Mouse (Mus musculus) stomach, embryonic 14.5 days (tissue): ENCODE measurements at regions not wholly inside any gene's neighbourhood (a gene's known extent, or its start where the extent isn't known, plus 50 kb on each side); places are given as distances from the start of the nearest gene placed in this dataset.

Experiments
- ATAC-seq: fragments of 200-750 bp; cut with Nextera tagmentation; 2 replicates; pipeline ENCODE4 v1.8.0; 2017; ENCODE audit warnings: low read depth, moderate TSS enrichment; ENCODE audit not compliant: insufficient number of reproducible peaks, insufficient read depth, low FRiP score
- H3K27ac ChIP-seq: fragments of 300-500 bp; sonication (generic); 2 replicates; pipeline ENCODE4 v1.5.1; 2014; ENCODE audit warnings: mild to moderate bottlenecking, low read length, moderate library complexity, mixed read lengths
- H3K27me3 ChIP-seq: fragments of 300-500 bp; sonication (generic); 2 replicates; pipeline ENCODE4 v1.6.1; 2014; ENCODE audit warnings: low read length, control low read depth, mixed read lengths; ENCODE audit not compliant: control insufficient read depth, insufficient read depth
- H3K36me3 ChIP-seq: fragments of 300-500 bp; sonication (generic); 2 replicates; pipeline ENCODE4 v1.6.1; 2014; ENCODE audit warnings: mild to moderate bottlenecking, control low read depth, low read length, moderate library complexity, mixed read lengths; ENCODE audit not compliant: control insufficient read depth, insufficient read depth
- H3K4me1 ChIP-seq: fragments of 300-500 bp; sonication (generic); 2 replicates; pipeline ENCODE4 v1.6.1; 2014; ENCODE audit warnings: low read length, control low read depth, mixed read lengths; ENCODE audit not compliant: control insufficient read depth, insufficient read depth
- H3K4me2 ChIP-seq: fragments of 300-500 bp; sonication (generic); replicated peaks from 2 replicates; pipeline ENCODE4 v1.6.1; 2014; ENCODE audit warnings: low read depth, low read length, control low read depth
- H3K4me3 ChIP-seq: fragments of 300-500 bp; sonication (generic); 2 replicates; pipeline ENCODE4 v1.5.1; 2014; ENCODE audit warnings: low read depth, low read length, control low read depth
- H3K9ac ChIP-seq: fragments of 300-500 bp; sonication (generic); replicated peaks from 2 replicates; pipeline ENCODE4 v1.6.1; 2014; ENCODE audit warnings: low read depth, mild to moderate bottlenecking, control low read depth, low read length, moderate library complexity, mixed read lengths
- H3K9me3 ChIP-seq: fragments of 300-500 bp; sonication (generic); 2 replicates; pipeline ENCODE4 v1.6.1; 2016; ENCODE audit warnings: low read depth, low read length, control low read depth; ENCODE audit not compliant: control insufficient read depth
- WGBS: fragments of 180-500 bp; shearing (Covaris S2); extraction: QIAGEN DNeasy Blood & Tissue Kit; methylation state at CpG from one replicate; pipeline ENCODE4 v1.1.7; 2014; 5-methylcytosine and 5-hydroxymethylcytosine counted together

DNA sequence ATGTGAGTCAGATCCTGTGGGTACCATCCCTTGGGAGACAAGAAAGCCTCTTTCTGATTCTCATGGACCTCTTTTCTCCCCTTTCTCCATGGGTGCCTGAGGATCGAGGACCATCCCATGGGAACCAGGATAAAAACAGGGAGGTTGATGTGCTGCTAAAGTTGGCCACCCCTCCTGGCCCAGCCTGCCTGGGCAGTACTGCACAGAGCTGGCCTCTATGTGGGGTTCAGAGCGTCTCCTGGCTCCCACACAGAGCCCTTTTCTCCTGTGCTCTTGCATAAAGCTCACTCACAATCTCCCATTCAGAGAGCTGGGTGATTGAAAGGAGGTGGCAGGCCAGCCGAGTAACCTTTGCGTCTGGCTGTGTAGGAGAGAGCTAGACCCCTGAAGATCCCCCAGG, 122.1 kb downstream of the Zfp36l1 start:
- Histone ChIP-seq H3K36me3 (no peaks in the 10 kb centered on the region), H3K27me3 (no peaks in the 10 kb centered on the region), H3K4me3 (no peak overlapping the region), H3K4me1 (peaks cover 75% of the 10 kb centered on the region), H3K4me2 (no peak overlapping the region), H3K9ac (no peak overlapping the region), H3K27ac (peak overlapping the region; percentile 92), H3K9me3 (no peaks in the 10 kb centered on the region)
- WGBS, result 52% methylated on average over 4 of the region's 4 CpGs
- ATAC-seq, result no peak

DNA sequence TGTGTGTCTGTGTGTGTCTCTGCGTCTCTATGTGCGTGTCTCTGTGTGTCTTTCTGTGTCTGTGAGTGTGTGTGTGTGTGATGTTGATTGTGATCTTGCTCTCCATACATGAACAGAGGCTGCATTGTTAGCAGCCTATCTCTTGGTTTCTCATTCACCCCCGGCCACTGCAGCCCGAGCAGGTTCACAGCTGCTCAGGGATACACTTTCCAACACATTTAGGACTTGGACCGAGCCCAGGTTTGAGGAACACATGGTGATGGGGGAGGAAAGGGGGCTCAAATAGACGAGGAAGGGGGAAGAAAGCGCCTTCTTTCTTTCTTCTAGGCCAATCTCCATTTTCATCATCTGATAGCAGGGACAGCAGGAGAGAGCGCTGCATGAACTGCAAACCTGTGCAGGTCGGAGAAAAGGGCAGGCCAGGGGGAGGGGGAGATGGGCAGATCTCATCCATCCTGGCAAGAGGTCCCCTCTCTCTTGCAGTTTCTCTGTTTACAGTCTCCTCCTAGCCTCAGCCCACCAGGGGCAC, 123.2 kb downstream of the Zfp36l1 start:
- H3K36me3 ChIP-seq, result no peaks in the 10 kb centered on the region
- H3K4me1 ChIP-seq, result peaks cover 78% of the 10 kb centered on the region
- 30% methylated on average over 9 of the region's 9 CpGs for WGBS
- no peak overlapping the region for H3K4me2 ChIP-seq
- H3K9me3 ChIP-seq, result no peaks in the 10 kb centered on the region
- no peak overlapping the region for H3K9ac ChIP-seq
- no peak for ATAC-seq
- H3K27ac ChIP-seq, result peak overlapping the region; percentile 92
- no peak overlapping the region for H3K4me3 ChIP-seq
- H3K27me3 ChIP-seq, result no peaks in the 10 kb centered on the region

DNA sequence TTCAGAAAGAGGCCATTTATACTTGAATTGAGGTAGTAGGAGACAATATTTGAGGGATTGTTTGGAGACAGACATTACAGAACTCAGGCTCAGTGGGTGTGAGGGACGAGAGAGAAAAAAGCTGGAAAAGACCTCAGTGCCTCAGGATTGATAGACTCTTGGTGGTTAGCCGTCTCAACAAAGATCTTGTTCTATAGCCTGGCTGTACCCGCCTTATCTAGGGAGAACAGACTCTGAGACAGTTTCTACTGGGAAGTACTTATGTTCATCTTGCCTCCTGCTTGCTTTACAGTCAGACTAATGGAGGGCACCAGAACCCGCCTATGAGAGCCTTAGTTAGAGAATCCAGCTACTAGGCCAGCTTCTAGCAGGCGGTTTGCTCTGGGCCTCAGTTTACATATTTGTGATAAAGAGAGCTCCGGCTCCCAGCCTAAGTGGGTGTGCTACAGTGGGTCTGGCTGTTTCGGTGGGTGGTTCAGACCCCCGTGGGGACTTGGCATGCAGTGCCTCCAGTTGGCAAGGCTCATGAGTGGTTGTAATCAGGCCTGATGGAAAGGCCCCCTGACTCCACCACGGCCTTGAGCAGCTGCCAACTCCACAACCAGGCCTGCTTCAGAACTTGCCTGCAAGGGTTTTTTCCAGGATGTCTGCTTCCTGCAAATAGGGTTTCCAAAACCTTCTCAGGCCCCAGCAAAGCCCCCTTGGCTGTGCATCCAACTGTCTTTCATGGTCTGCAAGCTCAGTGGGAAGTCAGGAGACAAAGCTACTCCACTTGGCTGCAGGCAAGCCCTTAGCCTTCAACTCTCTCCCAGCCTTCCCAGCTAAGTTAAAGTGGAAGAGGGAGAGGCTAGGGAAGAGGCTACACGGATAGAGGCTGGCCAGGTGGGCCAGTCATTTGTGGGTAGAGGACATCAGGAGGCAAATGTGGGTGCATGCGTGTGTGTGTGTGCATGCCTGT, 124.1 kb downstream of the Zfp36l1 start:
- H3K27ac ChIP-seq, result peak overlapping the region; percentile 92
- H3K4me3 ChIP-seq, result no peak overlapping the region
- 61% methylated on average over 11 of the region's 11 CpGs for WGBS
- no peaks in the 10 kb centered on the region for H3K9me3 ChIP-seq
- H3K4me2 ChIP-seq, result no peak overlapping the region
- peaks cover 72% of the 10 kb centered on the region for H3K4me1 ChIP-seq
- H3K9ac ChIP-seq, result no peak overlapping the region
- no peaks in the 10 kb centered on the region for H3K27me3 ChIP-seq
- no peaks in the 10 kb centered on the region for H3K36me3 ChIP-seq
- no peak for ATAC-seq

DNA sequence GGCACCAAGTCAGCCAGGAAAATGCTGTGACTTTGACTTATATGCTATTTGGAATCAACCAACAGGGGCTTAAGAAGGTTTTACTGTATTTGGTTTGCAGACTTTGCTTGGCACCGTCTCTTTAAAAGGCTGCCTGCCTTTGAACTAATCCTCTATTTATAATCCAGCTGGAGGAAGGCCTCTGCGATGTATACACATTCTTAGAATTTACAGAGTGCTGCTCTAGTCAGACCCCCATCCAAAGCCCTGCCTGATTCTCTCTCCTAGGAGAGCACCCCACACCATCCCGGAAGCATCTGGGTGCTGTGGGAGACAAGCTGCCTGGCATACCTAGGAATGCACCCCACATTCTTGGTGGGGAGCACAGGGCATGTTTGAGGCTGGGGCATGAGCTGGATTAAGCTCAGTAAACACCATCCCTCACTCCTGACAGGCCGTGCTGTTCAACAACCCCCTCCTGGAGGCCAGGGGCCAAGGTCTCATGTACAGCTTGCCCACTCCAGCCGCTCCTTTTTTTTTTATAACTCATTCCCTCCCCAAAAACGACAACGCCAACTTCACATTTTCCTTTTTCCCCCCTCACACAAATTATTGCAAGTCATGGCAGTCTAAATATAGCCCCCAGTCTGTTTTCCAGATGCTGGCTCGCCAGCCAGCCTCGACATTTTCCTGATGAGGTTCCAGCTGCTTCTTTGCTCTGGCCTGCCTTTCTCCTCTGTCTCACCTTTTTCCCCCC, 126.4 kb downstream of the Zfp36l1 start:
- Histone ChIP-seq H3K4me2 (no peak overlapping the region), H3K9ac (no peak overlapping the region)

DNA sequence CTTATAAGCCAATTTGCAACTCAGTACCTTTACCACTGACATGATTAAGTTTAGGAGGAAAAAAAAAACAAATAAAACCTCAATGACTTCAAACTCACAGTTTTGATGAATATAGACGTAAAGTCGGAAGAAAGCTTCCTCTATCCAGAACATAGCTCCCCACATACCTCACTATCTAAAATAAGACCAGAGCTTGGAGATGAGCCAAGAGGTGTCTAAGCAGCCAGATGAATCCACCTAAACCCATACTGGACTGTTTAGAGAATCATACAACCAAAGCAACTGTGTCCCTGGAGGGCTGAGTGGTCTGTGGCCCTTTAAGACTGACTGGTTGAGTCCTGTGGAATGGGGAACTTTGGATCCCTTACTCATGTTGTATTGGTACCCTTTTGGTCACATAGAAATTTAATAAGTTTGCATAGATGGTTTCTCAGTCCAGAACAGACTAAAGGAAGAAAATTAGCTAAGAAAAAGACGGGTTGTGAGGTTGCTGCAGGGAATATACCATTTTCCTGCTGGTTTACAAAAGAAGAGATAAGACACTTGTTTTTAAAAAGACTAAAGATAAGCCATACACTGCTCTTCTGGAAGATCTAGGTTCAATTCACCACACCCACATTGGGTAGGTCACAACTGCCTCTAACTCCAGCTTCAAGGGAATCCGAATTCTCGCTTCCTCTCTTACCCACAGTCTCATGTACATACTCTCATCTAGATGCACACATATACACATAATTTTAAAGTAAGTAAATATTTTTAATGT, 127.6 kb downstream of the Zfp36l1 start:
- Histone ChIP-seq H3K27ac (peak overlapping the region; percentile 89), H3K27me3 (no peaks in the 10 kb centered on the region), H3K36me3 (no peaks in the 10 kb centered on the region), H3K4me3 (no peak overlapping the region), H3K9me3 (no peaks in the 10 kb centered on the region), H3K4me1 (peaks cover 51% of the 10 kb centered on the region), H3K4me2 (no peak overlapping the region), H3K9ac (no peak overlapping the region)
- no peak for ATAC-seq
- 61% methylated on average over 5 of the region's 5 CpGs for WGBS

More for the DNA sequence above, 126.4 kb downstream of the Zfp36l1 start:
- 5% methylated on average over 9 of the region's 9 CpGs for WGBS
- no peaks in the 10 kb centered on the region for H3K27me3 ChIP-seq
- no peaks in the 10 kb centered on the region for H3K36me3 ChIP-seq
- no peaks in the 10 kb centered on the region for H3K9me3 ChIP-seq
- H3K4me3 ChIP-seq, result no peak overlapping the region
- peaks cover 59% of the 10 kb centered on the region for H3K4me1 ChIP-seq
- ATAC-seq, result peak; percentile 76
- H3K27ac ChIP-seq, result peak overlapping the region; percentile 89

DNA sequence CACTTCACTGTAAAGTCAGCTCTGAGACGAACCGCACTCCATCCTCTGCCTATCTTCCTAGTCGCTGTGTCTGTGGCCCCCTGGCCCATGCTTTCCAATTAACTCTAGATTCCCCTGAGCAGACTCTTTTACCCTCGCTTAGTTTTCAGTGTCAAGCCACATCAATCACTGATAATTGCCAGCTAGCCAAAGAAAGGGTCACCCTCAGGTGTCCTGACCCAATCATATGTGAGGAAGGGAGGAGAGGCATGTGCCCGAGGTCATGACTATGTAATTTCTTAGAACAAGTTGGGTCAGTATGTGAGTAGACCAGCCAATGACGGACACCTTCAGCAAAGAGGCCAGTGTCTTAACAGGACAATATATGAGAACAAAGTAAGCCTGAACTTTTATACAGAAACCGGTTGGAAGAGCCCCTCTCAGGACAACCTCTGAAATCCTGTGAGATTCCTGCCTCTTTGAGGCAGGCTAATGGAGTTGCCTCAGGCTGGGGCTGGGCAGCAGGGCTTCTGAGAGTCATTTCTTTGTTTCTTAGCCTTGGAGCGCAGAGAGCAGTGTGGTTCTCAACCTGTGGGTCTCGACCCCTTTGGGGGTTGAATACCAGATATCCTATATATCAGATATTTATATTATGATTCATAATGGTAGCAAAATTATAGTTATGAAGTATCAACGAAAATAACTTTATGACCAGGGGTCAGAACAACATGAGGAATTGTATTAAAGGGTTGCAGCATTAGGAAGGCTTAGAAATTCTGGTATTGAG, 128.6 kb downstream of the Zfp36l1 start:
- H3K4me3 ChIP-seq, result no peak overlapping the region
- H3K27me3 ChIP-seq, result no peaks in the 10 kb centered on the region
- H3K4me2 ChIP-seq, result no peak overlapping the region
- H3K9ac ChIP-seq, result no peak overlapping the region
- no peaks in the 10 kb centered on the region for H3K9me3 ChIP-seq
- H3K4me1 ChIP-seq, result peaks cover 42% of the 10 kb centered on the region
- H3K27ac ChIP-seq, result peak overlapping the region; percentile 16; the same call in 1 of the 2 replicates
- no peak for ATAC-seq
- WGBS, result 38% methylated on average over 10 of the region's 10 CpGs
- no peaks in the 10 kb centered on the region for H3K36me3 ChIP-seq

DNA sequence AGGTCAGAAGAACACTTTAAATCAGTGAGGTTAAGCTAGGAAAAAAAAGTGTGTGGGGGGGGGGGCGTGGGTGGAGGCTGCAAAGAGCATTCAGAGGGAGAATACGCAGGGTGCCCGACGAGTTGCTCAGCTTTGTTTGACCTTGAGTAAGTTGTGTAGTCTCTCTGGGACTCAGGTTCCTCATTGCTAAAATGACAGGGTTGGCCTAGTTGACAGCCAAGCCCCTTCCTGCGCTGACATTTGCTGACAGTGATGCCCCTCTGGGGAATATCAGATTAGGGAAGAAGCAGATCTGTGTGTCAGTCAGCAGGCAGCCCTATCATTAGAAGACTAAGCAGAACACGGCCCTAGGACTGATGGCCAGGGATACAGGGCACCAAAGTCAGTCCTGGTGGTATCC, 129.6 kb downstream of the Zfp36l1 start:
- Histone ChIP-seq H3K36me3 (no peaks in the 10 kb centered on the region), H3K9ac (no peak overlapping the region), H3K9me3 (no peaks in the 10 kb centered on the region), H3K4me2 (no peak overlapping the region), H3K4me3 (no peak overlapping the region), H3K27ac (no peak overlapping the region), H3K27me3 (no peaks in the 10 kb centered on the region), H3K4me1 (peaks cover 36% of the 10 kb centered on the region)
- no peak for ATAC-seq
- WGBS, result 54% methylated on average over 6 of the region's 6 CpGs
